Mouse (Mus musculus): Measurements from ENCODE around the gene Pde4a. TPM values are rescaled to one million over a fixed set of nuclear protein-coding genes. Genes with fewer than 3 reads are reported as not detected.

The Pde4a gene
- polyA plus RNA-seq, 1 experiment from 2014 or later: 2.5 TPM

- 93% methylated on average over 3 of the region's 3 CpGs for WGBS
- no peak for DNase-seq (ENCODE audit: low spot score)
- H3K36me3 ChIP-seq (ENCODE audit: control insufficient read depth, insufficient read depth, low read length): peaks cover 29% of the 10 kb centered on the region
- H3K4me1 ChIP-seq (replicated peaks; ENCODE audit: control insufficient read depth, insufficient read depth): no peaks in the 10 kb centered on the region; the same call in 1 of the 2 replicates
- H3K9me3 ChIP-seq (ENCODE audit: control insufficient read depth, low read length): no peaks in the 10 kb centered on the region
- no peak overlapping the region for H3K4me3 ChIP-seq (ENCODE audit: low read depth, low read length)
- no peak overlapping the region for H3K9ac ChIP-seq (ENCODE audit: low read length)
- no peak for ATAC-seq (ENCODE audit: low FRiP score, low TSS enrichment)
- H3K4me2 ChIP-seq (replicated peaks; ENCODE audit: low read depth): no peak overlapping the region
- no peak overlapping the region for H3K27ac ChIP-seq (replicated peaks)
- no peaks in the 10 kb centered on the region for H3K27me3 ChIP-seq (ENCODE audit: control insufficient read depth, insufficient read depth, low read length)
- TF ChIP-seq CTCF (IDR thresholded peaks at IDR 0.05; ENCODE audit: low read depth) (no peak), EP300 (optimal IDR thresholded peaks at IDR 0.05) (no peak)
These were observed 21.2 kb upstream of the Pde4a start for GRCm38 (mm10) chr9:21144361-21144760.

DNA sequence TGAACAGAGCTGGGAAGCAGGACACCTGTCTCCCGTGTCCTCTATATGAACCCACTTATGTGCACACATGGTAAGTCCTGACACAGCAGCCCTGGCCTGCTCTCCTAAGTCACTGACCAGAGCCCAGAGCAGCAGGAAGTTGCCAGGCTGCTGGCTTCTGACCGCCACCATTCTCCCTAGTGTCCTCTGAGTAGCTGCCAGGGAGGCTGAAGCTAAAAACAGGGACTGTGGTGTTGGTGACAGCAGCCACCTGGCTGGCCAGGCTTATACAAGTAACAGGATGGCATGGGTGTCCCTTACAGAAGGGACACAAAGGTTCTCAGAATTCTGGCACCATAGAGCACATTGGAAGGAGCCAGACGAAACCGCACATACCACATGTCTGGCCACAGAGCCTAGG, 20.1 kb upstream of the Pde4a start:
- Histone ChIP-seq H3K9ac (ENCODE audit: low read length) (no peak overlapping the region), H3K9me3 (ENCODE audit: control insufficient read depth, low read length) (no peaks in the 10 kb centered on the region), H3K36me3 (ENCODE audit: control insufficient read depth, insufficient read depth, low read length) (peaks cover 18% of the 10 kb centered on the region), H3K4me3 (ENCODE audit: low read depth, low read length) (no peak overlapping the region), H3K27me3 (ENCODE audit: control insufficient read depth, insufficient read depth, low read length) (no peaks in the 10 kb centered on the region), H3K4me1 (replicated peaks; ENCODE audit: control insufficient read depth, insufficient read depth) (no peaks in the 10 kb centered on the region; the same call in 1 of the 2 replicates), H3K27ac (replicated peaks) (no peak overlapping the region), H3K4me2 (replicated peaks; ENCODE audit: low read depth) (no peak overlapping the region)
- TF ChIP-seq CTCF (IDR thresholded peaks at IDR 0.05; ENCODE audit: low read depth): no peak
- TF ChIP-seq EP300 (optimal IDR thresholded peaks at IDR 0.05): no peak
- 92% methylated on average over 4 of the region's 4 CpGs for WGBS
- ATAC-seq (ENCODE audit: low FRiP score, low TSS enrichment) (no peak), DNase-seq (ENCODE audit: low spot score) (no peak)

GRCm38 (mm10) chr9:21146722-21147121, 18.8 kb upstream of the Pde4a start:
- H3K36me3 ChIP-seq (ENCODE audit: control insufficient read depth, insufficient read depth, low read length): peaks cover 10% of the 10 kb centered on the region; the same call in 1 of the 2 replicates
- no peaks in the 10 kb centered on the region for H3K27me3 ChIP-seq (ENCODE audit: control insufficient read depth, insufficient read depth, low read length)
- ATAC-seq (ENCODE audit: low FRiP score, low TSS enrichment) (peak; percentile 59), DNase-seq (ENCODE audit: low spot score) (peak; percentile 87)
- 29% methylated on average over 10 of the region's 10 CpGs for WGBS
- H3K4me1 ChIP-seq (replicated peaks; ENCODE audit: control insufficient read depth, insufficient read depth): no peaks in the 10 kb centered on the region; the same call in 1 of the 2 replicates
- no peak overlapping the region for H3K4me3 ChIP-seq (ENCODE audit: low read depth, low read length)
- peak overlapping the region; percentile 31; the same call in 1 of the 2 replicates for H3K9ac ChIP-seq (ENCODE audit: low read length)
- no peaks in the 10 kb centered on the region for H3K9me3 ChIP-seq (ENCODE audit: control insufficient read depth, low read length)
- H3K27ac ChIP-seq (replicated peaks): no peak overlapping the region
- TF ChIP-seq EP300 (optimal IDR thresholded peaks at IDR 0.05): no peak
- H3K4me2 ChIP-seq (replicated peaks; ENCODE audit: low read depth): peak overlapping the region; percentile 14; the same call in 1 of the 2 replicates

GRCm38 (mm10) chr9:21148427-21148826, 17.1 kb upstream of the Pde4a start:
- Histone ChIP-seq H3K4me1 (replicated peaks; ENCODE audit: control insufficient read depth, insufficient read depth) (peaks cover 4% of the 10 kb centered on the region; the same call in 1 of the 2 replicates), H3K4me2 (replicated peaks; ENCODE audit: low read depth) (peak overlapping the region; percentile 63), H3K4me3 (ENCODE audit: low read depth, low read length) (peak overlapping the region; percentile 84; the same call in 1 of the 2 replicates), H3K9ac (ENCODE audit: low read length) (peak overlapping the region; percentile 89), H3K27me3 (ENCODE audit: control insufficient read depth, insufficient read depth, low read length) (no peaks in the 10 kb centered on the region), H3K27ac (replicated peaks) (no peak overlapping the region), H3K36me3 (ENCODE audit: control insufficient read depth, insufficient read depth, low read length) (peaks cover 4% of the 10 kb centered on the region; the same call in 1 of the 2 replicates), H3K9me3 (ENCODE audit: control insufficient read depth, low read length) (no peaks in the 10 kb centered on the region)
- ATAC-seq (ENCODE audit: low FRiP score, low TSS enrichment) (no peak), DNase-seq (ENCODE audit: low spot score) (no peak)
- TF ChIP-seq CTCF (IDR thresholded peaks at IDR 0.05; ENCODE audit: low read depth): no peak
- no peak for TF ChIP-seq EP300 (optimal IDR thresholded peaks at IDR 0.05)

- H3K4me2 ChIP-seq (replicated peaks; ENCODE audit: low read depth): peak overlapping the region; percentile 63
- 4% methylated on average over 8 of the region's 8 CpGs for WGBS
- peak overlapping the region; percentile 88 for H3K27ac ChIP-seq (replicated peaks)
- peaks cover 4% of the 10 kb centered on the region; the same call in 1 of the 2 replicates for H3K36me3 ChIP-seq (ENCODE audit: control insufficient read depth, insufficient read depth, low read length)
- H3K4me1 ChIP-seq (replicated peaks; ENCODE audit: control insufficient read depth, insufficient read depth): peaks cover 5% of the 10 kb centered on the region; the same call in 1 of the 2 replicates
- H3K4me3 ChIP-seq (ENCODE audit: low read depth, low read length): peak overlapping the region; percentile 84
- H3K27me3 ChIP-seq (ENCODE audit: control insufficient read depth, insufficient read depth, low read length): no peaks in the 10 kb centered on the region
- H3K9ac ChIP-seq (ENCODE audit: low read length): peak overlapping the region; percentile 89
- ATAC-seq (ENCODE audit: low FRiP score, low TSS enrichment) (no peak), DNase-seq (ENCODE audit: low spot score) (no peak)
- no peak for TF ChIP-seq CTCF (IDR thresholded peaks at IDR 0.05; ENCODE audit: low read depth)
- no peak for TF ChIP-seq EP300 (optimal IDR thresholded peaks at IDR 0.05)
- H3K9me3 ChIP-seq (ENCODE audit: control insufficient read depth, low read length): no peaks in the 10 kb centered on the region
These were observed 16.3 kb upstream of the Pde4a start for GRCm38 (mm10) chr9:21149077-21149653.

DNA sequence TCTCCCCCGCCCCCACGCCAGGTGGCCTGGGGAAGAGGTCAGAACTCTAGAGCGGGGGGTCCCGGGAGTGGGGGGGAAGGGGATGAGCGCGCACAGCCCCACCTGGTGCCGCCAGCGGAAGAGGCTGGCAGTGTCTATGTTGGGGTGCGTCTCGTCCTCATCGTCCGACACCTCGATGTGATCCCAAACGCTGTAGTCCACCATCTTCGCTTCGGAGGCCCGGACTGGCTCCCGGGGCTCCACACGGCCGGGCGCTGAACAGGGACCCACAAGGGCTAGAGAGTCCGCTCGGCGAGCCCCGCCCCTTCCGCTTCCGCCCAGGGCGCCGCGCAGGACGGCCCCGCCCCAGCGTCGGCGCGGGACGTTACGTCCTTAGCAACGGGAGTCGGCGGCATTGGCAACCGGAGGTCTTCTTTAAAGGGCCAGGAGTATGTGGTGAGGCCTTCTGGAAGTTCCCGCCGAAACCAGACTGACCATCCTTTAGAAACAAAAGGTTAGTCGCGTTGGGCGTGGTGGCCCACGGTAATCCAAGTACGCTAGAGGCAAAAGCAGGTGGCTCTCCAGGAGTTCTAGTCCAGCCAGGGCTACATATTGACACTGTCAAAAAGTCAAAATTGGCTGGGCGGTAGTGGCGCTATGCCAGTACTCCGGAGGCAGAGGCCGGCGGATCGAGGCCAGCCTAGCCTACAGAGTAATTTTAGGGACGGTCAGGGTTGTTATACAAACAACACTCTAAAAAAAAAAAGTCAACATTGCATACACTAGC, 15.7 kb upstream of the Pde4a start, which contains the start of gene Cdc37:
Cdc37 (minus strand) TSS at position 329 of the 766 bp plus-strand sequence.
- WGBS: 1% methylated on average over 56 of the region's 56 CpGs
- H3K4me1 ChIP-seq (replicated peaks; ENCODE audit: control insufficient read depth, insufficient read depth): peaks cover 5% of the 10 kb centered on the region; the same call in 1 of the 2 replicates
- H3K9ac ChIP-seq (ENCODE audit: low read length): peak within 1 kb of the TSS; percentile 89

More for the DNA sequence above, 15.7 kb upstream of the Pde4a start, which contains the start of gene Cdc37:
- peak; percentile 96 for ATAC-seq (ENCODE audit: low FRiP score, low TSS enrichment)
- DNase-seq (ENCODE audit: low spot score): peak; percentile 95
- peak within 1 kb of the TSS; percentile 63 for H3K4me2 ChIP-seq (replicated peaks; ENCODE audit: low read depth)
- H3K27ac ChIP-seq (replicated peaks): peak within 1 kb of the TSS; percentile 88
- H3K4me3 ChIP-seq (ENCODE audit: low read depth, low read length): peak within 1 kb of the TSS; percentile 84
- TF ChIP-seq CTCF (IDR thresholded peaks at IDR 0.05; ENCODE audit: low read depth) (no peak), EP300 (optimal IDR thresholded peaks at IDR 0.05) (no peak)
- peaks cover under 1% of the 10 kb centered on the region; the same call in 1 of the 2 replicates for H3K36me3 ChIP-seq (ENCODE audit: control insufficient read depth, insufficient read depth, low read length)
- no peaks in the 10 kb centered on the region for H3K9me3 ChIP-seq (ENCODE audit: control insufficient read depth, low read length)
- H3K27me3 ChIP-seq (ENCODE audit: control insufficient read depth, insufficient read depth, low read length): no peaks in the 10 kb centered on the region
